Comparison of ENCODE assay signal across 8 mouse cellular contexts in the genomic region with DNA sequence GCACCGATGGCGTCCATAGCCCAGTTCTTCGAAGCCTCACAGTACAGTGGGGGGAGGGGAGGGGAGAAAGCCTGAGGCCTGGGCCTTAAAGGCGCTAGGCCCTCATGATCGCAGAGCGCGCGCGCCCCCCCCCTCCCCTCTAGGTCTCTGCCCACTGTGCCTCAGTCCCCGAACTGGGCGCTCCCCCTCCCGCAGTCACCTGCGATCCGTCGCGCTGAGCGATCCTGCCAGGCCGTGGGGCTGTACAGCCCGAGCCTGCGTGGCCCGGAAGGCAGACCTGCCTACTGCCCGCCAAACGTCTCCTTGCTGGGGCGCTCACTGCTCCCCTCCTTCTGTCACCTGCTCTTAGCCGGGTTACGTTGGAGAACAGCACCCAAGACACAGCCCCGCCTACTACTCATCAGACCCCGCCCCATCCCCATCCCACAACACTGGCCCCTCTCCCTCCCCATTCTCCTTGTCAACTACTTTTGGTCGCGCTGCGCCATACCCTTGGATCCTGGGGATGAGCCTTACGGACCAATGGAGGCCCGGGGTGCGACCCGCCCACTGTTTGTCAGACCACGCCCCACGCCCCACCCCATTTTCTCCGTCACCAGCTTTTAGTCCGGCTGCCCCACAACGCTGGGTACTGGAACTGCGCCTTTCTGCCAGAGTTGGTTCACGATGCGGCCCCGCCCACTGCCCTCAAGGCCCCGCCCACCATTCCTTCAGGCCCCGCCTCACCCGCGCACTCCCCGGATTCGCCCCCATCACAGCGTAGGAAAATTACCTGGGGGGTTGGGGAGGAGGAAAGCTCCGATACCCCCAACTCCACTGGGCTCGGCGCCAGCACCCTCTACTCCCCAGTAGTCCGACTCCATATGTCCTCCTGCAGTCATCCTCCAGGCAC. TPM values are rescaled to one million over a fixed set of nuclear protein-coding genes. Genes with fewer than 3 reads are reported as not detected.
A peak's percentile ranks its signal among the peaks of the same experiment; 100 is the strongest.
DNase-seq lines count a peak whose midpoint lies in the region; ATAC-seq and TF ChIP-seq lines count a peak whose summit lies in the region.

No protein-coding gene starts in this region.

- TF ChIP-seq EP300 in CH12.LX (IDR thresholded peaks at IDR 0.05; ENCODE audit: low read length) = no peak
- no peak for TF ChIP-seq EP300 in heart, postnatal 0 days (IDR thresholded peaks at IDR 0.05; ENCODE audit: low read depth)
- no peak for TF ChIP-seq EP300 in liver, postnatal 0 days (IDR thresholded peaks at IDR 0.05; ENCODE audit: low read depth)

- peaks cover 15% of the 10 kb centered on the region in 2 experiments for H3K36me3 ChIP-seq in CH12.LX (replicated peaks in 1 of 2; ENCODE audit: control insufficient read depth in 1 of 2, insufficient read depth in 1 of 2, low read length in 1 of 2)
- H3K36me3 ChIP-seq in forebrain, embryonic 12.5 days (replicated peaks) = peaks cover 36% of the 10 kb centered on the region
- H3K36me3 ChIP-seq in heart, postnatal 0 days (replicated peaks; ENCODE audit: control insufficient read depth, insufficient read depth, low read length) = peaks cover 7% of the 10 kb centered on the region; the same call in 1 of the 2 replicates
- H3K36me3 ChIP-seq in liver, postnatal 0 days (replicated peaks; ENCODE audit: insufficient read depth, low read length) = no peaks in the 10 kb centered on the region
- H3K36me3 ChIP-seq in neural tube, embryonic 14.5 days (ENCODE audit: control insufficient read depth, insufficient read depth, low read length) = peaks cover 12% of the 10 kb centered on the region; the same call in 1 of the 2 replicates

- H3K4me1 ChIP-seq in CH12.LX (ENCODE audit: control insufficient read depth in 1 of 2, insufficient read depth in 2 of 2) = peaks cover 5 to 14% of the 10 kb centered on the region in 2 experiments
- peaks cover 48% of the 10 kb centered on the region for H3K4me1 ChIP-seq in forebrain, embryonic 12.5 days
- peaks cover 8% of the 10 kb centered on the region; the same call in 1 of the 2 replicates for H3K4me1 ChIP-seq in heart, postnatal 0 days (ENCODE audit: control insufficient read depth, insufficient read depth)
- peaks cover 18% of the 10 kb centered on the region for H3K4me1 ChIP-seq in liver, postnatal 0 days (ENCODE audit: insufficient read depth)
- H3K4me1 ChIP-seq in neural tube, embryonic 14.5 days (ENCODE audit: control insufficient read depth, insufficient read depth, low read length) = peaks cover 16% of the 10 kb centered on the region

- H3K4me3 ChIP-seq in CH12.LX (replicated peaks in 1 of 3; ENCODE audit: low read depth in 2 of 3, low read length in 2 of 3, poor library complexity in 1 of 3) = peak overlapping the region; percentile 62 to 98 (median 80)
- peak overlapping the region; percentile 58 for H3K4me3 ChIP-seq in forebrain, embryonic 12.5 days (replicated peaks)
- peak overlapping the region; percentile 69 for H3K4me3 ChIP-seq in heart, postnatal 0 days (ENCODE audit: low read depth, low read length)
- peak overlapping the region; percentile 59 for H3K4me3 ChIP-seq in liver, postnatal 0 days (ENCODE audit: low read depth, low read length)
- H3K4me3 ChIP-seq in neural tube, embryonic 14.5 days (ENCODE audit: low read depth, low read length) = peak overlapping the region; percentile 71

- dilution Hi-C loops in CH12.LX (cut with MboI; ENCODE audit: extremely low pct_ligation_motif_present, extremely low pct_unique_long_range_greater_than_20kb, low sequenced_read_pairs) = no loop called here

- in situ Hi-C loops in CH12.LX (cut with MboI; ENCODE audit: low pct_ligation_motif_present, low pct_unique_long_range_greater_than_20kb, low sequenced_read_pairs) = loop anchor here (10.0 to 25.0 kb wide), 2 partner anchors 205 to 453 kb away; a partner anchor contains a TSS

- H3K27ac ChIP-seq in CH12.LX (ENCODE audit: insufficient read depth, low read depth) = 0 out of 2 replicates have a peak overlapping the region, but pooled peaks have one; percentile 23
- H3K27ac ChIP-seq in forebrain, embryonic 12.5 days = peak overlapping the region; percentile 85
- peak overlapping the region; percentile 74 for H3K27ac ChIP-seq in heart, postnatal 0 days (ENCODE audit: low read depth)
- H3K27ac ChIP-seq in liver, postnatal 0 days (ENCODE audit: low read depth) = peak overlapping the region; percentile 44; the same call in 1 of the 2 replicates
- peak overlapping the region; percentile 92 for H3K27ac ChIP-seq in neural tube, embryonic 14.5 days (ENCODE audit: low read depth, low read length)

- peak overlapping the region; percentile 90 for H3K4me2 ChIP-seq in CH12.LX (ENCODE audit: insufficient read depth, low read depth, poor library complexity, severe bottlenecking)
- H3K4me2 ChIP-seq in forebrain, embryonic 12.5 days = peak overlapping the region; percentile 91
- peak overlapping the region; percentile 95 for H3K4me2 ChIP-seq in heart, postnatal 0 days (ENCODE audit: low read depth, low read length)
- peak overlapping the region; percentile 98 for H3K4me2 ChIP-seq in liver, postnatal 0 days (ENCODE audit: low read depth, low read length)
- H3K4me2 ChIP-seq in neural tube, embryonic 14.5 days (ENCODE audit: low read depth, low read length) = peak overlapping the region; percentile 49

- peak; percentile 91 for ATAC-seq in forebrain, embryonic 12.5 days (ENCODE audit: low FRiP score)
- peak; percentile 87 for ATAC-seq in heart, postnatal 0 days (ENCODE audit: insufficient read depth, low read depth)
- ATAC-seq in liver, postnatal 0 days = peak; percentile 93
- peak; percentile 86 for ATAC-seq in neural tube, embryonic 14.5 days (ENCODE audit: low read depth)

- peak in 1 of 2 experiments; percentile 27; a peak in 2 of 4 replicates for TF ChIP-seq CTCF in CH12.LX (conservative IDR thresholded peaks at IDR 0.05 in 1 of 2, IDR thresholded peaks at IDR 0.05 in 1 of 2; ENCODE audit: low read depth in 2 of 2, low read length in 2 of 2)
- TF ChIP-seq CTCF in heart, postnatal 0 days (IDR thresholded peaks at IDR 0.05; ENCODE audit: low read depth) = no peak
- peak; percentile 41 for TF ChIP-seq CTCF in liver, postnatal 0 days (IDR thresholded peaks at IDR 0.05; ENCODE audit: low read depth)

- under 1% methylated on average over 54 of the region's 55 CpGs for WGBS in forebrain, embryonic 12.5 days
- under 1% methylated on average over 46 of the region's 55 CpGs for WGBS in heart, postnatal 0 days
- under 1% methylated on average over 46 of the region's 55 CpGs for WGBS in large intestine, adult 2 months
- under 1% methylated on average over 50 of the region's 55 CpGs for WGBS in liver, postnatal 0 days (ENCODE audit: insufficient replicate concordance)
- WGBS in neural tube, embryonic 14.5 days = under 1% methylated on average over 55 of the region's 55 CpGs

- no peaks in the 10 kb centered on the region; the same call in 1 of the 2 replicates for H3K79me2 ChIP-seq in CH12.LX (replicated peaks; ENCODE audit: control insufficient read depth, extremely low read depth, insufficient read depth, poor library complexity, severe bottlenecking)

- 0 out of 2 replicates have a peak, but pooled peaks have one; percentile 12 for TF ChIP-seq POLR2A in CH12.LX (IDR thresholded peaks at IDR 0.05; ENCODE audit: low read depth, low read length)

- H3K9me3 ChIP-seq in CH12.LX (replicated peaks; ENCODE audit: low read length) = no peaks in the 10 kb centered on the region
- H3K9me3 ChIP-seq in forebrain, embryonic 12.5 days = no peaks in the 10 kb centered on the region
- no peaks in the 10 kb centered on the region for H3K9me3 ChIP-seq in heart, postnatal 0 days (replicated peaks; ENCODE audit: control insufficient read depth, low read length)
- no peaks in the 10 kb centered on the region for H3K9me3 ChIP-seq in liver, postnatal 0 days (ENCODE audit: low read length)
- no peaks in the 10 kb centered on the region for H3K9me3 ChIP-seq in neural tube, embryonic 14.5 days (ENCODE audit: control insufficient read depth, low read length)

- H3K27me3 ChIP-seq in CH12.LX (replicated peaks) = peaks cover 55% of the 10 kb centered on the region
- H3K27me3 ChIP-seq in forebrain, embryonic 12.5 days = peaks cover 46% of the 10 kb centered on the region
- peaks cover 51% of the 10 kb centered on the region for H3K27me3 ChIP-seq in heart, postnatal 0 days (ENCODE audit: control insufficient read depth, insufficient read depth, low read length)
- peaks cover 56% of the 10 kb centered on the region for H3K27me3 ChIP-seq in liver, postnatal 0 days (ENCODE audit: insufficient read depth, low read length)
- peaks cover 11% of the 10 kb centered on the region for H3K27me3 ChIP-seq in neural tube, embryonic 14.5 days (ENCODE audit: control insufficient read depth, insufficient read depth, low read length)

- no peak for TF ChIP-seq RAD21 in CH12.LX (IDR thresholded peaks at IDR 0.05; ENCODE audit: low read depth, low read length)

- H3K9ac ChIP-seq in CH12.LX (ENCODE audit: insufficient read depth, low read depth) = peak overlapping the region; percentile 79
- H3K9ac ChIP-seq in forebrain, embryonic 12.5 days = peak overlapping the region; percentile 71
- peak overlapping the region; percentile 66 for H3K9ac ChIP-seq in heart, postnatal 0 days (replicated peaks; ENCODE audit: low read depth, low read length)
- peak overlapping the region; percentile 71 for H3K9ac ChIP-seq in liver, postnatal 0 days (replicated peaks)
- peak overlapping the region; percentile 91 for H3K9ac ChIP-seq in neural tube, embryonic 14.5 days (replicated peaks; ENCODE audit: low read depth, low read length)

- DNase-seq in CH12.LX (ENCODE audit: extremely low read depth) = peak; percentile 89
- DNase-seq in c-Kit-positive CD71-positive TER-119-positive erythroid progenitor cells, embryonic 14.5 days (ENCODE audit: low spot score) = peak; percentile 78
- DNase-seq in heart, postnatal 0 days (ENCODE audit: low spot score) = peak; percentile 94
- DNase-seq in large intestine, adult 2 months (ENCODE audit: low read depth, low spot score) = peak; percentile 66
- DNase-seq in liver, postnatal 0 days = peak; percentile 93
- DNase-seq in testis, postnatal 10 days (ENCODE audit: low spot score) = peak; percentile 95

RNA-seq across cellular contexts. Expression of a gene that starts 0.5 kb away (rescaled TPM):
- total RNA-seq in CH12.LX (2012; rRNA removed) = 10.5 and 10.6 TPM in 2 replicates
- 2.2 and 2.8 TPM in 2 replicates for total RNA-seq in CH12.LX (2014; rRNA removed)
- 2.1 and 2.3 TPM in 2 replicates for polyA plus RNA-seq in CH12.LX (2012; ENCODE audit: insufficient read length, low read depth)
- polyA plus RNA-seq in forebrain, embryonic 12.5 days (2016; fragmentation: Nextera tagmentation; extraction: Ambion mirVana) = 57.5 and 60.5 TPM in 2 replicates
- total RNA-seq in heart, postnatal 0 days (2014; rRNA removed; ENCODE audit: low replicate concordance) = 77.4 and 88.4 TPM in 2 replicates
- 32.1 and 35.6 TPM in 2 replicates for polyA plus RNA-seq in heart, postnatal 0 days (2015; fragmentation: Nextera tagmentation; extraction: Ambion mirVana)
- 6.1 and 11.0 TPM in 2 replicates for polyA plus RNA-seq in large intestine, adult 2 months (2012; rRNA removed)
- 0.81 and 0.97 TPM in 2 replicates for polyA plus RNA-seq in liver, postnatal 0 days (2015; fragmentation: Nextera tagmentation; extraction: Ambion mirVana)
- polyA plus RNA-seq in neural tube, embryonic 14.5 days (2014; fragmentation: Nextera tagmentation; extraction: Ambion mirVana) = 99.4 and 116 TPM in 2 replicates

RNA-seq across cellular contexts. Expression of a gene that starts 0.6 kb away (rescaled TPM):
- total RNA-seq in CH12.LX (2012; rRNA removed) (4.2 and 5.9 TPM in 2 replicates), CH12.LX (2014; rRNA removed) (not detected in 2 replicates)
- 0.30 and 0.50 TPM in 2 replicates for polyA plus RNA-seq in CH12.LX (2012; ENCODE audit: insufficient read length, low read depth)
- 1.2 and 1.5 TPM in 2 replicates for polyA plus RNA-seq in forebrain, embryonic 12.5 days (2016; fragmentation: Nextera tagmentation; extraction: Ambion mirVana)
- total RNA-seq in heart, postnatal 0 days (2014; rRNA removed; ENCODE audit: low replicate concordance) = not detected in 2 replicates
- 0.11 and 0.12 TPM in 2 replicates for polyA plus RNA-seq in heart, postnatal 0 days (2015; fragmentation: Nextera tagmentation; extraction: Ambion mirVana)
- 0.88 and 0.95 TPM in 2 replicates for polyA plus RNA-seq in large intestine, adult 2 months (2012; rRNA removed)
- polyA plus RNA-seq in liver, postnatal 0 days (2015; fragmentation: Nextera tagmentation; extraction: Ambion mirVana) = 0.19 TPM in 1 of 2 replicates, not detected in the other
- polyA plus RNA-seq in neural tube, embryonic 14.5 days (2014; fragmentation: Nextera tagmentation; extraction: Ambion mirVana) = 7.4 and 10.4 TPM in 2 replicates

RNA-seq across cellular contexts. Expression of a gene that starts 7.8 kb away (rescaled TPM):
- total RNA-seq in CH12.LX (2012; rRNA removed) (20.5 and 25.7 TPM in 2 replicates), CH12.LX (2014; rRNA removed) (24.1 and 32.5 TPM in 2 replicates)
- polyA plus RNA-seq in CH12.LX (2012; ENCODE audit: insufficient read length, low read depth) = 17.6 and 20.8 TPM in 2 replicates
- 14.9 and 16.4 TPM in 2 replicates for polyA plus RNA-seq in forebrain, embryonic 12.5 days (2016; fragmentation: Nextera tagmentation; extraction: Ambion mirVana)
- 84.6 and 86.0 TPM in 2 replicates for total RNA-seq in heart, postnatal 0 days (2014; rRNA removed; ENCODE audit: low replicate concordance)
- polyA plus RNA-seq in heart, postnatal 0 days (2015; fragmentation: Nextera tagmentation; extraction: Ambion mirVana) = 31.6 and 35.4 TPM in 2 replicates
- 45.2 and 50.5 TPM in 2 replicates for polyA plus RNA-seq in large intestine, adult 2 months (2012; rRNA removed)
- 30.1 and 32.0 TPM in 2 replicates for polyA plus RNA-seq in liver, postnatal 0 days (2015; fragmentation: Nextera tagmentation; extraction: Ambion mirVana)
- 18.0 and 19.7 TPM in 2 replicates for polyA plus RNA-seq in neural tube, embryonic 14.5 days (2014; fragmentation: Nextera tagmentation; extraction: Ambion mirVana)

RNA-seq across cellular contexts. Expression of a gene that starts 29.3 kb away (rescaled TPM):
- total RNA-seq in CH12.LX (2012; rRNA removed) (0.04 TPM in 1 of 2 replicates, not detected in the other), CH12.LX (2014; rRNA removed) (not detected in 2 replicates)
- polyA plus RNA-seq in CH12.LX (2012; ENCODE audit: insufficient read length, low read depth) = not detected in 2 replicates
- 6.4 and 8.0 TPM in 2 replicates for polyA plus RNA-seq in forebrain, embryonic 12.5 days (2016; fragmentation: Nextera tagmentation; extraction: Ambion mirVana)
- not detected in 2 replicates for total RNA-seq in heart, postnatal 0 days (2014; rRNA removed; ENCODE audit: low replicate concordance)
- 0.01 and 0.03 TPM in 2 replicates for polyA plus RNA-seq in heart, postnatal 0 days (2015; fragmentation: Nextera tagmentation; extraction: Ambion mirVana)
- 0.26 and 0.32 TPM in 2 replicates for polyA plus RNA-seq in large intestine, adult 2 months (2012; rRNA removed)
- 0.04 and 0.05 TPM in 2 replicates for polyA plus RNA-seq in liver, postnatal 0 days (2015; fragmentation: Nextera tagmentation; extraction: Ambion mirVana)
- polyA plus RNA-seq in neural tube, embryonic 14.5 days (2014; fragmentation: Nextera tagmentation; extraction: Ambion mirVana) = 13.2 and 13.8 TPM in 2 replicates

RNA-seq across cellular contexts. Expression of a gene that starts 29.6 kb away (rescaled TPM):
- total RNA-seq in CH12.LX (2012; rRNA removed) (39.4 and 43.3 TPM in 2 replicates), CH12.LX (2014; rRNA removed) (21.0 and 23.1 TPM in 2 replicates)
- polyA plus RNA-seq in CH12.LX (2012; ENCODE audit: insufficient read length, low read depth) = 36.5 and 40.9 TPM in 2 replicates
- polyA plus RNA-seq in forebrain, embryonic 12.5 days (2016; fragmentation: Nextera tagmentation; extraction: Ambion mirVana) = 76.1 and 81.6 TPM in 2 replicates
- 6.1 and 6.7 TPM in 2 replicates for total RNA-seq in heart, postnatal 0 days (2014; rRNA removed; ENCODE audit: low replicate concordance)
- 36.2 and 40.1 TPM in 2 replicates for polyA plus RNA-seq in heart, postnatal 0 days (2015; fragmentation: Nextera tagmentation; extraction: Ambion mirVana)
- 21.5 and 21.8 TPM in 2 replicates for polyA plus RNA-seq in large intestine, adult 2 months (2012; rRNA removed)
- polyA plus RNA-seq in liver, postnatal 0 days (2015; fragmentation: Nextera tagmentation; extraction: Ambion mirVana) = 16.9 and 18.8 TPM in 2 replicates
- polyA plus RNA-seq in neural tube, embryonic 14.5 days (2014; fragmentation: Nextera tagmentation; extraction: Ambion mirVana) = 114 and 127 TPM in 2 replicates

Comparison
In these comparisons a context has a peak if more than half of its experiments do, and no peak if none do; other contexts are left out.
1. Peak in every context shown above with its lines: DNase-seq, ATAC-seq, H3K4me3 ChIP-seq and H3K27ac ChIP-seq.
2. H3K27ac ChIP-seq: peak in every context shown above with its lines; median percentile 92 in neural tube, embryonic 14.5 days; 85 in forebrain, embryonic 12.5 days; 74 in heart, postnatal 0 days; 44 in liver, postnatal 0 days; 23 in CH12.LX.